Mouse (Mus musculus) bone marrow macrophage, adult 2 months (primary cell): Measurements from ENCODE around the gene Sh3d21.

Experiments used
- CTCF ChIP-seq: IDR thresholded peaks from 2 replicates; pipeline ENCODE4 v1.5.1; 2012; ENCODE audit warnings: low read depth, mild to moderate bottlenecking, low read length, moderate library complexity
- POLR2A ChIP-seq: IDR thresholded peaks from 2 replicates; pipeline ENCODE4 v1.6.1; 2012; ENCODE audit warnings: mild to moderate bottlenecking, low read depth, low read length, borderline replicate concordance

DNA sequence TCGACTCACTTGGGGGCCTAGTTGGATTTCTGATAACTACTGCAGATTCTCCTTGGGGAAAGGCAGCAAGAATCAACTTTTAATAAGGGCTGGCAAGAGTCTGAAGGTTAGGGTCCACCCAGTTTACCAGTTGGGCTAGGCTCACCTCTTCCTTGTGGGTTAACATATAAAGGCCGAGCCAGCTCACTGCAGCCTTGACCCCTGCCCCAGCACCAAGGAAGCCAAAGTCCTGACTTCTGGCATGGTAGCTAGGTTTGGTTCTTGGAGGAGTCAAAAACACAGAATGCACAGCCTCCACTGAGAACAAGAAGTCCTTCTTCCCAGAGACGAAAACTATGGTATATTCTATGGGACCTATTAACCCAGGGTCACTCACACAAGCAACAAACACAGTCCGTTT lies 394 bp upstream of the Sh3d21 start:
- no peak for TF ChIP-seq POLR2A
- TF ChIP-seq CTCF: no peak
